Mouse (Mus musculus) bone marrow macrophage, adult 2 months (primary cell): ENCODE data around the gene Elob. TPM values are rescaled to one million over a fixed set of nuclear protein-coding genes. Genes with fewer than 3 reads are reported as not detected.

ENCODE experiments used
- H3K27ac ChIP-seq: 2 replicates; pipeline ENCODE4 v1.5.1; 2012; ENCODE audit warnings: low read depth, low read length; ENCODE audit not compliant: insufficient read depth
- H3K4me1 ChIP-seq: 2 replicates; pipeline ENCODE4 v1.6.1; 2012; ENCODE audit warnings: low read length; ENCODE audit not compliant: control insufficient read depth, insufficient read depth
- H3K4me3 ChIP-seq: 2 replicates; pipeline ENCODE4 v1.5.1; 2012; ENCODE audit warnings: mild to moderate bottlenecking, low read length, moderate library complexity; ENCODE audit not compliant: insufficient read depth
- CTCF ChIP-seq: IDR thresholded peaks from 2 replicates; pipeline ENCODE4 v1.5.1; 2012; ENCODE audit warnings: low read depth, mild to moderate bottlenecking, low read length, moderate library complexity
- POLR2A ChIP-seq: IDR thresholded peaks from 2 replicates; pipeline ENCODE4 v1.6.1; 2012; ENCODE audit warnings: mild to moderate bottlenecking, low read depth, low read length, borderline replicate concordance
- polyA plus RNA-seq: library from polyadenylated mRNA; stranded (reverse); fragments of >200 nt; gene quantifications from 2 replicates; pipeline ENCODE4 v1.2.4, GENCODE M21; 2012; ENCODE audit not compliant: missing spikeins, insufficient read depth, insufficient read length

The Elob gene
- polyA plus RNA-seq, 1 experiment: 243 TPM

- TF ChIP-seq CTCF (no peak), POLR2A (no peak)
- peaks cover 19% of the 10 kb centered on the region for H3K4me1 ChIP-seq
- peak overlapping the region; percentile 91 for H3K27ac ChIP-seq
- peak overlapping the region; percentile 94 for H3K4me3 ChIP-seq
These were observed 25.4 kb downstream of the Elob start for GRCm38 (mm10) chr17:23803366-23804041.

- TF ChIP-seq CTCF (no peak), POLR2A (no peak)
- Histone ChIP-seq H3K4me3 (peak overlapping the region; percentile 94), H3K27ac (peak overlapping the region; percentile 91), H3K4me1 (peaks cover 17% of the 10 kb centered on the region)
These were observed 26.1 kb downstream of the Elob start for GRCm38 (mm10) chr17:23802746-23803365.

DNA sequence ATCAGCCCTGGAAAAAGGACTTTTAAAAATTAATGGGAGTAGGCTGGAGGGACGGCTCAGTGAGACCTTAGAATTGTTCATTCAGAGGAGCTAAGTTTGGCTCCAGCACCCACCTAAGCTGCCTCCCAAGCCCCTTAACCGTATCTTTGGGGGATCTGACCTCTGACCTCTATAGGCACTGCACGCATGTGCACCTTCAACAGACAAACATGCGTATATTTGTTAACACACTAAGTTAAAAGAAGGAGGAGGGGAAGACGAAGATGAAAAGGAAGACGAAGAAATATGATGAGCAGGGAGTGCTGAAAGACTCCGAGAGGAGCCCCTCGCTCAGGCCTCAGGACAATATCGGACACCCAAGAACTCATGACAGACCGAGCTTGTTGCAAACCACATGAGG lies 27.3 kb downstream of the Elob start:
- Histone ChIP-seq H3K27ac (no peak overlapping the region), H3K4me1 (peaks cover 6% of the 10 kb centered on the region), H3K4me3 (no peak overlapping the region)
- TF ChIP-seq CTCF (no peak), POLR2A (no peak)

- TF ChIP-seq CTCF: no peak
- TF ChIP-seq POLR2A: no peak
- H3K4me1 ChIP-seq: 0 out of 2 replicates have a peak, but pooled peaks cover 2% of the 10 kb centered on the region
- H3K4me3 ChIP-seq: no peak overlapping the region
- H3K27ac ChIP-seq: no peak overlapping the region
These were observed 31.6 kb downstream of the Elob start for GRCm38 (mm10) chr17:23797316-23797715.

DNA sequence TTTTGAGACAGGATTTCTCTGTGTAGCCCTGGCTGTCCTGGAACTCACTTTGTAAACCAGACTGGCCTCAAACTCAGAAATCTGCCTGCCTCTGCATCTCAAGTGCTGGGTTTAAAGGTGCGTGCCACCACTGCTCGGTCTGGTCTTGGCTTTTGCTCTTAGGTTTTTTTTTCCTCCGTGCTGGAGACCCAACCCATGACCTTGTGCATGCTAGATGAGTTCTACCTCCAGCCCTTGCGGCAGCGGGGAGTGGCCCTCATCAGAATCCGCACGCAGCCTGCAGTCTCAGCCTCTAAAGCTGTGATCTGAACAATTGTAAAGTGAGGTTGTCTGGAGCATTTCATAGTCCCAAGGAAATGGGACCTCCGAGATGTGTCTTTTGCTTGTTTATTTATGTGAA lies 33.6 kb downstream of the Elob start:
- no peak for TF ChIP-seq CTCF
- no peak for TF ChIP-seq POLR2A
- Histone ChIP-seq H3K27ac (no peak overlapping the region), H3K4me1 (peaks cover 10% of the 10 kb centered on the region; the same call in 1 of the 2 replicates), H3K4me3 (no peak overlapping the region)

- H3K4me3 ChIP-seq: no peak overlapping the region
- no peak overlapping the region for H3K27ac ChIP-seq
- TF ChIP-seq POLR2A: no peak
- TF ChIP-seq CTCF: no peak
- H3K4me1 ChIP-seq: peaks cover 14% of the 10 kb centered on the region
These were observed 37.9 kb downstream of the Elob start for GRCm38 (mm10) chr17:23791079-23791357.

GRCm38 (mm10) chr17:23790269-23791078 lies 38.5 kb downstream of the Elob start, which contains the start of gene Srrm2:
Gene Srrm2 (plus strand): TSS chr17:23790532.
- TF ChIP-seq POLR2A (no peak), CTCF (no peak)
- Histone ChIP-seq H3K27ac (peak within 1 kb of the TSS; percentile 19; the same call in 1 of the 2 replicates), H3K4me3 (peak within 1 kb of the TSS; percentile 51), H3K4me1 (peaks cover 16% of the 10 kb centered on the region)

DNA sequence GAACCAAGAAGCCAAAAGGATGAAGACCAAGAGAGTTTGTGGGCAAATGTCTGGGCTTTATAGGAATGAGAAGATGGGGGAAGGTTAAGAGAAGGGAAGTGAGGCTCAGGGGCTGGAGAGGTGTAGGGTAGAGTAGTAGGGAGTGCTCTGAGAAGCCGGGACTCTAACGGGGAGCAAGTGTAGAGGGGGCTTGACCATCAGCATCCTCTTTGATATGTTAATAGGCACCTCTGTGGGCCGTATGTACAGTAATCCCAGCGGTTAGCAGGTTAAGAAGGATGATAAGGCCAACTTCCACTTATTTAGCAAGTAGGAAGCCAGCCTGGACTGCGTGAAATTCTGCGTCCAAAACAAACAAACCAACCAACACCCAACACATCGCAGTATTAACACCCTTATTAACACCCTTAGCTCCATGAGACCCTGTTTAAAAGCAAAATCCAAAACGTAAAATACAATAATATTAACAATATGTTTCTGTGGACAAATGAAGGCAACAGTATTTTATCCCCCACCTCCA lies 39.1 kb downstream of the Elob start:
- TF ChIP-seq POLR2A (no peak), CTCF (no peak)
- H3K4me3 ChIP-seq: peak overlapping the region; percentile 51
- H3K4me1 ChIP-seq: peaks cover 16% of the 10 kb centered on the region
- H3K27ac ChIP-seq: peak overlapping the region; percentile 19; the same call in 1 of the 2 replicates

DNA sequence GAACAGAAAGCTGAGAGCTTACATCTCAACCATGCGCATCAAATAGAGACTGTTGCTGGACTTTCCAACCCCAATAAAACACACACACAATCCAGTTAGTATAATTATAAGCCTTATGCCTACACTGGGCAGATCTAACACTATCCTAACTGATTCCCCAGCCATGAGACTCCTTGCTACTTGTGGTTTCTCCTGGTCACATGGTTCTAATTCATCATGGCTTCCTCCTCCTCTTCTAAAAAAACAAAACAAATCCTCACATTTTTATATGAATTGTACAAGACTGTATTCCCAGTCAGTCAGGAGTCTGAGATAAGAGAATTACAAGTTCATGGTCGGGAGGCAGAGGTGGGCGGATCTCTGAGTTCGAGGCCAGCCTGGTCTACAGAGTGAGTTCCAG lies 40.0 kb downstream of the Elob start:
- Histone ChIP-seq H3K27ac (no peak overlapping the region), H3K4me3 (no peak overlapping the region), H3K4me1 (peaks cover 16% of the 10 kb centered on the region)
- no peak for TF ChIP-seq POLR2A
- no peak for TF ChIP-seq CTCF

GRCm38 (mm10) chr17:23786510-23786931 lies 42.4 kb downstream of the Elob start:
- H3K4me3 ChIP-seq: no peak overlapping the region

More at GRCm38 (mm10) chr17:23786510-23786931, 42.4 kb downstream of the Elob start:
- Histone ChIP-seq H3K27ac (no peak overlapping the region), H3K4me1 (peaks cover 16% of the 10 kb centered on the region)
- TF ChIP-seq POLR2A (no peak), CTCF (no peak)
